ENCODE assay signal across 8 mouse cellular contexts in genomic region chr3:107867086-107867485, GRCm38 (mm10). TPM values are rescaled to one million over a fixed set of nuclear protein-coding genes. Genes with fewer than 3 reads are reported as not detected.
A peak's percentile ranks its signal among the peaks of the same experiment; 100 is the strongest.
DNase-seq lines count a peak whose midpoint lies in the region; ATAC-seq lines count a peak whose summit lies in the region.

No protein-coding gene starts in this region.

- DNase-seq in gastrocnemius, adult 8-10 months (ENCODE audit: low spot score in 2 of 2), result peak; percentile 76 to 80
- peak; percentile 60 to 95 for DNase-seq in left cerebral cortex, adult 9 months (ENCODE audit: low spot score in 2 of 2)
- DNase-seq in right cerebral cortex, postnatal 10 days (ENCODE audit: low spot score in 2 of 2), result peak; percentile 90 to 92
- peak; percentile 86 for DNase-seq in urinary bladder, postnatal 14 days (ENCODE audit: low spot score)

- ATAC-seq in activated CD4-positive, CD25-positive, alpha-beta regulatory T cell, adult 4 months, result peak; percentile 83
- peak; percentile 88 for ATAC-seq in common myeloid progenitor, adult 5-6 weeks (replicated peaks; ENCODE audit: low read depth, poor library complexity, severe bottlenecking)
- peak; percentile 88 for ATAC-seq in inflammation-experienced regulatory T-cells, adult 6 months
- peak; percentile 96 for ATAC-seq in megakaryocyte progenitor cell, adult 5-6 weeks (replicated peaks; ENCODE audit: poor library complexity)

RNA-seq across cellular contexts. Expression of gene Eps8l3, which starts 9.9 kb away (rescaled TPM):
- polyA plus RNA-seq in activated CD4-positive, CD25-positive, alpha-beta regulatory T cell, adult 4 months (2017; shearing (Covaris generic)), result not detected
- total RNA-seq in common myeloid progenitor, adult 5-6 weeks (2017), result not detected in 2 replicates
- total RNA-seq in gastrocnemius, adult 8-10 months (2022), result not detected
- not detected for polyA plus RNA-seq in inflammation-experienced regulatory T-cells, adult 6 months (2017; shearing (Covaris generic))
- 0.07 and 0.12 TPM in 2 replicates for total RNA-seq in megakaryocyte progenitor cell, adult 5-6 weeks (2015)
- total RNA-seq in megakaryocyte progenitor cell, adult 5-6 weeks (2017), result not detected in 2 replicates

RNA-seq across cellular contexts. Expression of gene Gstm5, which starts 28.5 kb away (rescaled TPM):
- polyA plus RNA-seq in activated CD4-positive, CD25-positive, alpha-beta regulatory T cell, adult 4 months (2017; shearing (Covaris generic)), result not detected
- total RNA-seq in common myeloid progenitor, adult 5-6 weeks (2017), result 73.7 and 87.7 TPM in 2 replicates
- 10 to 100 TPM; 86.8 to 93.3 (median 88.1) TPM for total RNA-seq in gastrocnemius, adult 8-10 months (2022)
- polyA plus RNA-seq in inflammation-experienced regulatory T-cells, adult 6 months (2017; shearing (Covaris generic)), result 1 to 10 TPM in 1 of 3 experiments, not detected in 2; 1.4 TPM
- 38.2 and 61.5 TPM in 2 replicates for total RNA-seq in megakaryocyte progenitor cell, adult 5-6 weeks (2015)
- total RNA-seq in megakaryocyte progenitor cell, adult 5-6 weeks (2017), result 23.6 and 30.6 TPM in 2 replicates

Comparison
In these comparisons a context has a peak if more than half of its experiments do, and no peak if none do; other contexts are left out.
1. Peak in every context shown above with its lines: DNase-seq and ATAC-seq.